Mouse (Mus musculus): ENCODE measurements around the gene Tnni1. TPM values are rescaled to one million over a fixed set of nuclear protein-coding genes. Genes with fewer than 3 reads are reported as not detected.

Gene Tnni1
- polyA plus RNA-seq, 1 experiment from 2014 or later: 6.4 TPM

DNA sequence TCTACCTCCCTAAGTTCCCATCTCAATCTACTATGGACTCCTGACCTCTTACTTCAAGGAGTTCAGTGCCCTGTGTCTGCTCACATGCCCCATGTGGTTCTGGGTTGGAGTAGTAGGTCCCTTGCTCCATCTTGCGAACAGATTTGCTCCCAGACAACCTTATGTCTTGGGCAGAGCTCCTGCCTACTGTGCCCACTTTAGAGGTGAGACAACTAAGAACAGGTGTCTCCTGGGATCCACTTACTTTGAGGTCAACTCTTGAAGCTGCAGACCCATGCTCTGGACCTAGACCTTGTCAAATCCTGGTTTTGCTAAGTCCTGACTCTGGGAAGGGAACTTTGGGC lies 76.1 kb downstream of the Tnni1 start:
- Histone ChIP-seq H3K4me3 (ENCODE audit: low read length) (no peak overlapping the region), H3K4me2 (ENCODE audit: low read depth, low read length) (no peak overlapping the region), H3K27me3 (replicated peaks; ENCODE audit: control insufficient read depth, insufficient read depth, low read length) (no peaks in the 10 kb centered on the region), H3K9ac (ENCODE audit: low read depth, low read length) (no peak overlapping the region), H3K9me3 (ENCODE audit: control insufficient read depth, low read length) (no peaks in the 10 kb centered on the region), H3K36me3 (ENCODE audit: control insufficient read depth, insufficient read depth, low read length) (no peaks in the 10 kb centered on the region), H3K4me1 (ENCODE audit: control insufficient read depth, insufficient read depth, low read length) (peaks cover 9% of the 10 kb centered on the region; the same call in 1 of the 2 replicates), H3K27ac (ENCODE audit: low read length) (no peak overlapping the region)
- 100% methylated on average over 1 of the region's 1 CpGs for WGBS
- no peak for ATAC-seq

GRCm38 (mm10) chr1:135856070-135856469 lies 76.8 kb downstream of the Tnni1 start:
- WGBS: 67% methylated on average over 4 of the region's 4 CpGs
- no peaks in the 10 kb centered on the region for H3K27me3 ChIP-seq (replicated peaks; ENCODE audit: control insufficient read depth, insufficient read depth, low read length)
- no peak overlapping the region for H3K9ac ChIP-seq (ENCODE audit: low read depth, low read length)
- H3K36me3 ChIP-seq (ENCODE audit: control insufficient read depth, insufficient read depth, low read length): no peaks in the 10 kb centered on the region
- no peaks in the 10 kb centered on the region for H3K9me3 ChIP-seq (ENCODE audit: control insufficient read depth, low read length)
- no peak overlapping the region for H3K4me2 ChIP-seq (ENCODE audit: low read depth, low read length)
- H3K27ac ChIP-seq (ENCODE audit: low read length): no peak overlapping the region
- H3K4me3 ChIP-seq (ENCODE audit: low read length): no peak overlapping the region
- H3K4me1 ChIP-seq (ENCODE audit: control insufficient read depth, insufficient read depth, low read length): peaks cover 9% of the 10 kb centered on the region; the same call in 1 of the 2 replicates
- no peak for ATAC-seq

DNA sequence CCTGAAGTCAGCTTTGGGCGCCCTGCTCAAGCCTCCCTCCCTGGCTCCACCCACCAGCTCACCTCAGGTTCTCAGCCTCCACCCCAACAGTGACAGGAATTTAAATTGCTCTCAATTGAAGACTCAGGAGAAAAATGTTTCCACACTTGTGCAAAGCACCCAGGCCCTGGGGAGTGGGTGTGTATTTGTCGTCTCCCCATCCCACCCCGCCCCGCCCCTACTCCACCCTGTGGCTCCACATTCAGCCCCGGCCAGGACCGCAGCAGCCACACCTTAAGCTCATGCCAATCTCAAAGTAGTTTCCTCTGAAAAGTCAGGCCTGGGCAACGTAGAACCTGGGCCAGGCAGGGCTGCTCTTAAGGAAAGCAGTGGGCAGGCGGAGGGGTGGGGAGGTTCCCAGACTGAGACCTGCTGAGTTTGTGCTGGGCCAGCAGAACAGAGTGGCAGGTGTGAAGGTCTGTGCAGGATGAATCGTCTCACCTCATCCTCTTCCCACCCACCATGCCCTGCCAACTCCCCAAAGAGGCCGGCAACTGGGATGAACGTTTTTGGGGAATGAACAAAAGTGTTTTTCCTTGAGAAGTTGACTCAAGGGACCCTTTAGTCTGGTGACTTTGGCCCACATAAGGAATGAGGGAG lies 78.0 kb downstream of the Tnni1 start:
- H3K27ac ChIP-seq (ENCODE audit: low read length): no peak overlapping the region
- 53% methylated on average over 11 of the region's 11 CpGs for WGBS
- H3K4me2 ChIP-seq (ENCODE audit: low read depth, low read length): no peak overlapping the region
- H3K9ac ChIP-seq (ENCODE audit: low read depth, low read length): no peak overlapping the region
- 0 out of 2 replicates have a peak, but pooled peaks have one; percentile 19 for ATAC-seq
- peaks cover 9% of the 10 kb centered on the region; the same call in 1 of the 2 replicates for H3K4me1 ChIP-seq (ENCODE audit: control insufficient read depth, insufficient read depth, low read length)
- no peak overlapping the region for H3K4me3 ChIP-seq (ENCODE audit: low read length)
- H3K9me3 ChIP-seq (ENCODE audit: control insufficient read depth, low read length): no peaks in the 10 kb centered on the region
- H3K36me3 ChIP-seq (ENCODE audit: control insufficient read depth, insufficient read depth, low read length): no peaks in the 10 kb centered on the region
- H3K27me3 ChIP-seq (replicated peaks; ENCODE audit: control insufficient read depth, insufficient read depth, low read length): no peaks in the 10 kb centered on the region

DNA sequence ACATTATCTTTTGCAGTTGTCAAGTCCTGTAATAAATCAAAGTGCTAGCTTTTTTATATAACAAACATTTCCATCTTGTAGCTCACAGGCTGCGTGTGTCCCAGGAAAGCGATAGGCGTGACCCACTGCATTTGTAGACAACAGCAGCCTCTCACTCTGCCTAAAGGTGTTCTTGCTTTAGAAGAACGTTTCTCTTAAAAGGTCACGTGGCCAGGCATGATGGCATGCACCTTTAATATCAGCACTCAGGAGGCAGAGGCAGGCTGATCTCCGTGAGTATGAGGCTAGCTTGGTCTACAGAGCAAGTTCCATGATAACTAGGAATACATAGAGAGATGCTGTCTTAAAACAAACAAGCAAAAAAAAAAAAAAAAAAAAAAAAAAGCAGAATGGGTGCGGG lies 79.3 kb downstream of the Tnni1 start:
- no peak overlapping the region for H3K9ac ChIP-seq (ENCODE audit: low read depth, low read length)
- H3K27me3 ChIP-seq (replicated peaks; ENCODE audit: control insufficient read depth, insufficient read depth, low read length): no peaks in the 10 kb centered on the region
- H3K4me1 ChIP-seq (ENCODE audit: control insufficient read depth, insufficient read depth, low read length): 0 out of 2 replicates have a peak, but pooled peaks cover 3% of the 10 kb centered on the region
- no peak overlapping the region for H3K27ac ChIP-seq (ENCODE audit: low read length)
- no peak overlapping the region for H3K4me3 ChIP-seq (ENCODE audit: low read length)
- 88% methylated on average over 7 of the region's 7 CpGs for WGBS
- no peaks in the 10 kb centered on the region for H3K9me3 ChIP-seq (ENCODE audit: control insufficient read depth, low read length)
- no peaks in the 10 kb centered on the region for H3K36me3 ChIP-seq (ENCODE audit: control insufficient read depth, insufficient read depth, low read length)
- H3K4me2 ChIP-seq (ENCODE audit: low read depth, low read length): no peak overlapping the region
- ATAC-seq: no peak

Other genes with a start within 250 kb of the Tnni1 start
- gene Nav1, start 172.1 kb upstream of the Tnni1 start, polyA plus RNA-seq (2015; fragmentation: Nextera tagmentation; extraction: Ambion mirVana): 8.8 and 9.0 TPM in 2 replicates
- gene Csrp1, start 59.4 kb upstream of the Tnni1 start, polyA plus RNA-seq (2015; fragmentation: Nextera tagmentation; extraction: Ambion mirVana): 215 TPM in 2 replicates
- gene Phlda3, start 13.3 kb upstream of the Tnni1 start, polyA plus RNA-seq (2015; fragmentation: Nextera tagmentation; extraction: Ambion mirVana): 36.2 and 36.6 TPM in 2 replicates
- gene Lad1, start 39.2 kb downstream of the Tnni1 start, polyA plus RNA-seq (2015; fragmentation: Nextera tagmentation; extraction: Ambion mirVana): 260 and 283 TPM in 2 replicates
- 23.5 and 26.7 TPM in 2 replicates for gene Tnnt2, start 56.9 kb downstream of the Tnni1 start, polyA plus RNA-seq (2015; fragmentation: Nextera tagmentation; extraction: Ambion mirVana)
- gene Pkp1, start 139.8 kb downstream of the Tnni1 start, polyA plus RNA-seq (2015; fragmentation: Nextera tagmentation; extraction: Ambion mirVana): 0.05 TPM in 1 of 2 replicates, not detected in the other
- 0.05 and 0.09 TPM in 2 replicates for gene Igfn1, start 226.9 kb downstream of the Tnni1 start, polyA plus RNA-seq (2015; fragmentation: Nextera tagmentation; extraction: Ambion mirVana)
- 165 and 182 TPM in 2 replicates for gene Tmem9, start 228.7 kb downstream of the Tnni1 start, polyA plus RNA-seq (2015; fragmentation: Nextera tagmentation; extraction: Ambion mirVana)

Measured in intestine, embryonic 16.5 days (tissue).